Mouse (Mus musculus) neural tube, embryonic 10.5 days (tissue): ENCODE results near the gene Plppr1.

Experiments
- DNase-seq: peaks from one replicate; pipeline ENCODE4 v3.0.0-alpha.2; 2017; ENCODE audit warnings: low spot score; ENCODE audit errors: extremely low spot score

The Plppr1 gene

GRCm38 (mm10) chr4:49059021-49059401 lies at the start of gene Plppr1:
TSS of gene Plppr1 (plus strand) at chr4:49059273.
- no peak for DNase-seq

GRCm38 (mm10) chr4:49016701-49017100 lies 42.4 kb upstream of the Plppr1 start:
- no peak for DNase-seq

- no peak for DNase-seq
These were observed 35.9 kb upstream of the Plppr1 start for GRCm38 (mm10) chr4:49023221-49023620.

GRCm38 (mm10) chr4:49038311-49038710 lies 20.8 kb upstream of the Plppr1 start:
- DNase-seq: no peak

- DNase-seq: no peak
These were observed 19.2 kb upstream of the Plppr1 start for GRCm38 (mm10) chr4:49039854-49040253.

- no peak for DNase-seq
These were observed 17.4 kb upstream of the Plppr1 start for GRCm38 (mm10) chr4:49041655-49042054.

GRCm38 (mm10) chr4:49050628-49051027 lies 8.4 kb upstream of the Plppr1 start:
- no peak for DNase-seq

- peak; percentile 19 for DNase-seq
These were observed 1.2 kb upstream of the Plppr1 start for GRCm38 (mm10) chr4:49057916-49058315.

GRCm38 (mm10) chr4:49058557-49058956 lies 516 bp upstream of the Plppr1 start:
- DNase-seq: no peak

- peak; percentile 75 for DNase-seq
These were observed 619 bp downstream of the Plppr1 start for GRCm38 (mm10) chr4:49059402-49060381.

GRCm38 (mm10) chr4:49069471-49069870 lies 10.4 kb downstream of the Plppr1 start:
- DNase-seq: no peak

GRCm38 (mm10) chr4:49072886-49073285 lies 13.8 kb downstream of the Plppr1 start:
- DNase-seq: no peak

GRCm38 (mm10) chr4:49075881-49076280 lies 16.8 kb downstream of the Plppr1 start:
- no peak for DNase-seq

- DNase-seq: no peak
These were observed 20.3 kb downstream of the Plppr1 start for GRCm38 (mm10) chr4:49079399-49079798.

- no peak for DNase-seq
These were observed 29.1 kb downstream of the Plppr1 start for GRCm38 (mm10) chr4:49088205-49088604.

- DNase-seq: no peak
These were observed 31.4 kb downstream of the Plppr1 start for GRCm38 (mm10) chr4:49090461-49090860.

GRCm38 (mm10) chr4:49099448-49099847 lies 40.4 kb downstream of the Plppr1 start:
- DNase-seq: no peak

- no peak for DNase-seq
These were observed 43.1 kb downstream of the Plppr1 start for GRCm38 (mm10) chr4:49101934-49102768.

GRCm38 (mm10) chr4:49102769-49103193 lies 43.7 kb downstream of the Plppr1 start:
- no peak for DNase-seq

GRCm38 (mm10) chr4:49104860-49105259 lies 45.8 kb downstream of the Plppr1 start:
- DNase-seq: no peak

GRCm38 (mm10) chr4:49107895-49108294 lies 48.8 kb downstream of the Plppr1 start:
- DNase-seq: no peak

GRCm38 (mm10) chr4:49108371-49108770 lies 49.3 kb downstream of the Plppr1 start:
- DNase-seq: no peak
